Mouse (Mus musculus) hindbrain, embryonic 10.5 days (tissue): Measurements from ENCODE around the gene Apoh. TPM values are rescaled to one million over a fixed set of nuclear protein-coding genes. Genes with fewer than 3 reads are reported as not detected.

ENCODE experiments used
- DNase-seq: peaks from one replicate; pipeline ENCODE4 v3.0.0-alpha.2; 2017; ENCODE audit warnings: low spot score
- H3K27ac ChIP-seq: fragments of 300-500 bp; sonication (generic); 2 replicates; pipeline ENCODE4 v1.5.1; 2016; ENCODE audit warnings: mild to moderate bottlenecking, moderate library complexity
- H3K27me3 ChIP-seq: fragments of 300-500 bp; sonication (generic); 2 replicates; pipeline ENCODE4 v1.6.1; 2016; ENCODE audit warnings: mild to moderate bottlenecking; ENCODE audit not compliant: poor library complexity, insufficient read depth, severe bottlenecking
- H3K36me3 ChIP-seq: fragments of 300-500 bp; sonication (generic); 2 replicates; pipeline ENCODE4 v1.6.1; 2016; ENCODE audit warnings: mild to moderate bottlenecking, moderate library complexity
- H3K4me1 ChIP-seq: fragments of 300-500 bp; sonication (generic); replicated peaks from 2 replicates; pipeline ENCODE4 v1.6.1; 2016; ENCODE audit warnings: mild to moderate bottlenecking
- H3K4me3 ChIP-seq: fragments of 300-500 bp; sonication (generic); 2 replicates; pipeline ENCODE4 v1.5.1; 2016; ENCODE audit warnings: mild to moderate bottlenecking, moderate library complexity
- H3K9me3 ChIP-seq: fragments of 300-500 bp; sonication (generic); 2 replicates; pipeline ENCODE4 v1.6.1; 2016; ENCODE audit warnings: mild to moderate bottlenecking, moderate library complexity
- WGBS: fragments of 180-500 bp; shearing (Covaris S2); methylation state at CpG from one replicate; pipeline ENCODE4 v1.1.7; 2016; 5-methylcytosine and 5-hydroxymethylcytosine counted together
- polyA plus RNA-seq: library from polyadenylated mRNA; unstranded; fragments of >200 nt; fragmentation: Nextera tagmentation; extraction: Ambion mirVana; gene quantifications from 2 replicates; pipeline ENCODE4 v1.2.1, GENCODE M21; 2016

Apoh gene
- not detected in 2 replicates for polyA plus RNA-seq

DNA sequence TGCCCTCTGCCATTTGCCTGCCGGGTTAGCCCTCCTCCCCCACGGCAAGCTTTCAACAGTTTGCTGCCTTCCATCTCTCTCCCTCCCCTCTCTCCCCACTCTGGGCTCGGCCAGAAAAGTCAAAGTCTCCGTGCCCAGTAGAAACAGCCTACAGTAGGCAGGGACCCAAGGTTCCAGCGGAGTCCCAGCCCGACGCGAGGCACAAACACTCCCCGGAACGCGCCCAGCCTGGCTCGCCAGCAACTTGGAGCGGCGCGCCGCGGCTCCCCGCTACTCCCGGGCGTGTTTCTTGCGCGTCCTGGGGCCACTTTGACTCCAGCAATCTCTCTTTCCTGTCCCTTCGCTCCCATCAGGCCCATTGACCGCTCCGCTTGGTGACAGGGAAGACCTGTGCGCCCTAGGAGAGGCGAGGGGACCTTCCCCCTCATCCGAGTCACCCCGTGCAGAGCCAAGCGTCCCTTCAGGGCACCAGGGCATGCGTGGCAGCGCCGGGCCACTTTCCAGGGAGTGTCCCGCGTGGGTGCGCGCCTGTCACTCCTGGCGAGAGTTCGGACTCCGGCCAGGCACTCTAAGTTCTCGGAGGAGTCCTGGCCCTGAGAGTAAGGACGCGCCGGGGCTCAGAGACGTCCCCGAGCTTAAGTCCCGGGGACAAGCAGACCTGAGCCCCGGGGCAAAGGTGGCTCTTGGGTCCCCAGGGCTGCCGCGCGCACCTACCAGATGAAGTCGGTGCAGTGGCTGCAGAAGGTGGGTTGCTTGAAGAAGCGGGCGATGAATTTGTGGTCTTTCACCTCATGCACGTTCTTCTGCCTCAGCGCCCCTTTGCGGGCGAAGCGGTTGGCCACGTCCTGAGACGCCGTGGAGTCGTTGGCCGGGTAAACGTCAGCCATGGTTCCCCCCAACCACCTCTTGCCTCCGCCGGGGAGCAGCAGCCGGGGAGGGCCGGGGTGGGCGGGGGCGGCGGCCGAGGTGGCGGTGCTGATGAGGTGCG, at the start of gene Apoh:
Gene Apoh, plus strand, starts transcription at position 574 of the 988 bp plus-strand sequence.
- Histone ChIP-seq H3K4me1 (peaks cover 30% of the 10 kb centered on the region), H3K4me3 (peak within 1 kb of the TSS; percentile 76), H3K27me3 (peaks cover 55% of the 10 kb centered on the region), H3K36me3 (no peaks in the 10 kb centered on the region), H3K9me3 (no peaks in the 10 kb centered on the region), H3K27ac (peak within 1 kb of the TSS; percentile 91)
- WGBS, result under 1% methylated on average over 75 of the region's 75 CpGs
- DNase-seq, result peak; percentile 53

DNA sequence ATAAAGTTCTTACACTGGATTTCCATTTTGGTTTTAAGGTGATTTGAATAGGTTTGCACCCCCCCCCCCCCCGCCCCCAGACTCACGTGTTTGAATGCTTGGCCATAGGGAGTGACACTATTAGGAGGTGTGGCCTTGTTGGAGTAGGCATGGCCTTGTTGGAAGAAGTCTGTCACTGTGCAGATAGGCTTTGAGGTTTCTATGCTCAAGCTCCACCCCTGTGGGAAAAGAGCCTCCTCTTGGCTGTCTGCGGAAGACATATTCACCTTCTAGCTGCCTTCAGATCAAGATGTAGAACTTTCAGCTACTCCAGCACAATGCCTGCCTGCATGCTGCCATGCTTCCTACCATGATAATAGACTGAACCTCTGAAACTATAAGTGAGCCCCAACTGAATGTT, 49.3 kb upstream of the Apoh start:
- 0 out of 2 replicates have a peak, but pooled peaks cover 4% of the 10 kb centered on the region for H3K4me1 ChIP-seq
- WGBS, result 80% methylated on average over 3 of the region's 3 CpGs
- H3K27ac ChIP-seq, result no peak overlapping the region
- no peak for DNase-seq
- H3K4me3 ChIP-seq, result no peak overlapping the region
- H3K9me3 ChIP-seq, result no peaks in the 10 kb centered on the region
- H3K36me3 ChIP-seq, result no peaks in the 10 kb centered on the region
- no peaks in the 10 kb centered on the region for H3K27me3 ChIP-seq

DNA sequence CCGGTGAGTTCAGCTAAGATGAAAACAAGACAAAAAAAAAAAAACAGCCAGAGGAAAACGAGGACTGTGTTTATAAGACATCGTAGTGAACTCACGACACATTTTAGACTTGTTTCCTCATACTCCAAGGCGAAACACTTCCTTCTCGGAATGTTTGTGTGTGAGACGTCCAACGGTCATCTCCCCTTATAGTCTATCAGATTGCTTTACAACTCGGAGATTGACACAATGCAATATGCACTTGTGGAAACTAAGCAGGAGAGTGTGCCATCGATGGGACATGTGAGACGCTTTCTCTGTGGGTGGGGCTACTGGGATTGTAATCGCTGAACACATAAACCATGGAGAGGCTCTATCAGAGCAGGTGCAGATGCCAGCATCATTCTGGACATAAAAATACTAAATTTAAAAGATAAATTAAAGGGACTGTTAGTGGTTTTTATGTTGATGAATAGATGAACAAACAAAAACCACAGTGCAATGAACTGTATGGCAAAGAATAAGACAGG, 48.8 kb upstream of the Apoh start:
- WGBS, result 93% methylated on average over 12 of the region's 12 CpGs
- H3K27me3 ChIP-seq, result no peaks in the 10 kb centered on the region
- H3K36me3 ChIP-seq, result no peaks in the 10 kb centered on the region
- H3K4me1 ChIP-seq, result 0 out of 2 replicates have a peak, but pooled peaks cover 4% of the 10 kb centered on the region
- no peak overlapping the region for H3K27ac ChIP-seq
- H3K9me3 ChIP-seq, result no peaks in the 10 kb centered on the region
- H3K4me3 ChIP-seq, result no peak overlapping the region
- DNase-seq, result no peak

DNA sequence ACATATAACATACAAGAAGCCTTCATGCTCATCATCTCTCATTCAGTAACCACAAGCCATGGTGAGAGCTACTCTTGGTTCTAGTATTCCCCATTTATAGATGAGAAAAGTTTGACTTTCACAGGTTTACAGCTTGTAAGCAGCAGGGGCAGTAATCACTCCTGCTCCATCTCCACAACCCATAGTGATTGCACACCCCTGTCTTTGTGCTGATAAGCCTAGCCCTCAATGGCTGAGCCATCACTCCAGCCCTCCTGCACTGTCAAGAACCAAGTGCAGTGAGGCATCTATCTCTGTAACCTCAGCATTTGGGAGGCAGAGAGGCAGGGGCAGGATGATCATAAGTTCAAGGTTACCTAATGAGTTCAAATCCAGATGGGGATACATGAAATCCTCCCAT, 47.8 kb upstream of the Apoh start:
- Histone ChIP-seq H3K27me3 (no peaks in the 10 kb centered on the region), H3K36me3 (no peaks in the 10 kb centered on the region), H3K4me1 (0 out of 2 replicates have a peak, but pooled peaks cover 4% of the 10 kb centered on the region), H3K4me3 (no peak overlapping the region), H3K27ac (no peak overlapping the region), H3K9me3 (no peaks in the 10 kb centered on the region)
- no peak for DNase-seq

DNA sequence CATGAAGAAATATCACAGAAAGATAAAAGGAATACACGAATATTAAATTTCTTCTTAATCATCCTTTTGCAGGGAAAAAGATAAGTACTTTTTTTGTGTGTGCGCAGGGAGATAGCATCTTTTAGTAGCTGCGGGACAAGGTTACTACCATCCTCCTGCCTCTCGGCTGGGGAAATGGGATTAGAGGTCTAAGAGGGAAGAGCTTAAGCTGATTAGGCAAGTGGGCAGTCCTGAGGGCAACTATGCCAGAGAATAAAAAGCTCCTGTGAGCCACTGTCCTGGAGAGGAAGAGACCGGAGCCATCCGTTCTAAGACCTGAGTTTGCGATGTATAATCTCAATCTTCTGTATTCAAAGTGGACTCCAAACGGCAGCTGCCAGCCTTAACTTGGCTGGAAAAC, 45.2 kb upstream of the Apoh start:
- no peak overlapping the region for H3K4me3 ChIP-seq
- peaks cover 4% of the 10 kb centered on the region; the same call in 1 of the 2 replicates for H3K4me1 ChIP-seq
- no peak for DNase-seq
- no peak overlapping the region for H3K27ac ChIP-seq
- H3K9me3 ChIP-seq, result no peaks in the 10 kb centered on the region
- no peaks in the 10 kb centered on the region for H3K27me3 ChIP-seq
- no peaks in the 10 kb centered on the region for H3K36me3 ChIP-seq
- 62% methylated on average over 8 of the region's 8 CpGs for WGBS

DNA sequence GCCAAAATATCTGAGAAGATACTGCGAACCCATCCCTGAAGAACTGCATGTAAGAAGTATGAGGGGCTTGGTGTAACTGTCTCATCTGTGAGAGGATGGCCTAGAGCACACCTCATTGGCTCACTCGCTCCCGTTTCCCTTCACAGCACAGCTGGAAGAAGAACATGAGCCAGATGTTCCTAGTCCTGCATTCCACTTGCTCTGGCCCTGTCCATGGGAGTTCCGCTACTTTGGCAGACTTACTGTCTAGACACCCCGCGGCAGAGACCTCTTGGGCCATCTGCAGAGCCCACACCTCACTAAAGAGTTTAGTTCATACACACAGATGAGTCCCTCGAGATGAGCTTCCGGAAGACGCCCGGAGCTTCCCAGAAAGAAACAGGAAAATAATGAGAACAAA, 43.2 kb upstream of the Apoh start:
- Histone ChIP-seq H3K9me3 (no peaks in the 10 kb centered on the region), H3K27me3 (no peaks in the 10 kb centered on the region), H3K4me1 (peaks cover 4% of the 10 kb centered on the region; the same call in 1 of the 2 replicates), H3K36me3 (no peaks in the 10 kb centered on the region), H3K27ac (no peak overlapping the region), H3K4me3 (no peak overlapping the region)
- WGBS, result 84% methylated on average over 10 of the region's 10 CpGs
- no peak for DNase-seq

DNA sequence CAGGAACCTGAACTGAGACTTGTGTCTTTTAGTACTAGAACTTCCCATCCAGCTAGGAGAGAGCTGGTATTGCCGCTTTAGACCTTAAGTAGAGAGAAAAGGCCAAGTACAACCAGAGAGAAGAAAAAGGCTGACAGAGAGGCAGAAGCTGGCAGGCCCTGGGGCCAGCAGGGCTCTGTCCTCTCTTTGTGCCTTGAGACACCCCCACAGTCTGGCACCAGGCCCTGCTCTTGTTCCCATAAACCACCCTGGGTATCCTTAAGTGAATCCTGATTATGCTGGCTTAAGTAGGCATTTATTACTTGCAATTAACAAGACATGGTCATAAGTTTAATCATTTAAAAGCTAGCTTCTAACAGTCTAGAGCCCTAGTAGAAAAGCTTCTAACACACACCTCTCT, 42.7 kb upstream of the Apoh start:
- Histone ChIP-seq H3K9me3 (no peaks in the 10 kb centered on the region), H3K27me3 (no peaks in the 10 kb centered on the region), H3K4me1 (peaks cover 4% of the 10 kb centered on the region; the same call in 1 of the 2 replicates), H3K27ac (no peak overlapping the region), H3K4me3 (no peak overlapping the region), H3K36me3 (no peaks in the 10 kb centered on the region)
- no peak for DNase-seq
- WGBS, result 79% methylated on average over 1 of the region's 1 CpGs

DNA sequence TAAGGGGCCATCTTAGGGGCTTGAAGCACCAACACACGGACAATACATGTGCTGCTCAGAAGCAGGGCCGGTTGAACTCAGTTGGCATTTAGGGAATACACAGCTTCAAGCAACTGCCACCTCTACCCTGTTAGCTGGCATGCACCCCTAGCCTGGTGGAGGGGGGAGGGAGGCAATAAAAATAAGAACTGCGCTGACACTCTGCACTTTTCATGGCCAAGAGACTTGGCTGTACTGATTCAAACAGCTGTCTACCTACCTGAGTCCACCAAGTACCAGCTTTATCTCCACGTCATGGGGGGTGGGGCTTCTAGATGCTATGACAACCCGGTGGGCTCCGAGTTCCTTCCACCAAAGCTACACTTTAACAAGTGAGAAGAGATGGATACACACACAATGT, 42.1 kb upstream of the Apoh start:
- Histone ChIP-seq H3K4me3 (no peak overlapping the region), H3K27me3 (no peaks in the 10 kb centered on the region), H3K4me1 (peaks cover 4% of the 10 kb centered on the region; the same call in 1 of the 2 replicates), H3K36me3 (no peaks in the 10 kb centered on the region), H3K9me3 (no peaks in the 10 kb centered on the region), H3K27ac (no peak overlapping the region)
- no peak for DNase-seq
- WGBS, result 87% methylated on average over 6 of the region's 6 CpGs

DNA sequence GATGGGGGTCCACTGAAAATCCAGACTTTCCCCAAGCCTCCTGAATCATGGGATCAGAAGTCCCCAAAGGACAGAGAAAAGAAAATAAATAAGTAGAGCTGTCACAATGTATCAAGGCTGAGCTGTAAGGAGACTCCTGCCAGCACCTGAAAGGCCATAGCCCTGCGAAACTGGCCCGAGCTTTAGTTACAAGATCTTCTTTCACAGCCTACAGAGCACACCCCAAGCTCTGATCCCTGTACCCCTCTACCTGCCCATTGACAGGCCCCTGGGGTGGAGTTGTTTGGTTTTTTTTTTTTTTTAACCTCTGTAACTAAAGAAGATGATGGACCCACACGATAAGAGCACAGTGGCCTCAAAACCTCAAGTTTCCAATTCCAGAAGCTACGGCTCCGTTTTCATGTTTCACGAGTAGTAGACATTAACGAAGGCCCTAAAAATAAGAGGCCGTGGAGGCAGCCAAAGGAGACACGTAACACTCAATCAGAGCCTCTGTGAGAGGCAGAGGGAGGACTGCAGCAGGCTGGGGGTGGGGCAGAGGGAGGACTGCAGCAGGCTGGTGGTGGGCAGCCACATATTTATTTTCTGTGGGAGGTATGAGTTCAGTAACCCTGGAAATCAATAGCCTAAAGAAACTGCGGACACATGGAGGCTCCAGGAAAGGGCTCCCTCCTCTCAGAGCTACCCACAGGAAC, 41.2 kb upstream of the Apoh start:
- 77% methylated on average over 10 of the region's 10 CpGs for WGBS

GRCm38 (mm10) chr11:108303787-108304186, 39.4 kb upstream of the Apoh start:
- H3K9me3 ChIP-seq, result no peaks in the 10 kb centered on the region

More for the DNA sequence above, 41.2 kb upstream of the Apoh start:
- H3K27ac ChIP-seq, result no peak overlapping the region
- peaks cover 4% of the 10 kb centered on the region; the same call in 1 of the 2 replicates for H3K4me1 ChIP-seq
- H3K27me3 ChIP-seq, result no peaks in the 10 kb centered on the region
- DNase-seq, result no peak
- no peaks in the 10 kb centered on the region for H3K9me3 ChIP-seq
- H3K36me3 ChIP-seq, result no peaks in the 10 kb centered on the region
- no peak overlapping the region for H3K4me3 ChIP-seq

GRCm38 (mm10) chr11:108307258-108307657, 35.9 kb upstream of the Apoh start:
- H3K4me1 ChIP-seq, result no peaks in the 10 kb centered on the region
- no peak overlapping the region for H3K4me3 ChIP-seq
- no peaks in the 10 kb centered on the region for H3K27me3 ChIP-seq
- DNase-seq, result no peak
- H3K9me3 ChIP-seq, result no peaks in the 10 kb centered on the region
- WGBS, result 85% methylated on average over 7 of the region's 7 CpGs
- no peak overlapping the region for H3K27ac ChIP-seq
- H3K36me3 ChIP-seq, result no peaks in the 10 kb centered on the region

More at GRCm38 (mm10) chr11:108303787-108304186, 39.4 kb upstream of the Apoh start:
- Histone ChIP-seq H3K27ac (no peak overlapping the region), H3K36me3 (no peaks in the 10 kb centered on the region), H3K27me3 (no peaks in the 10 kb centered on the region), H3K4me3 (no peak overlapping the region), H3K4me1 (no peaks in the 10 kb centered on the region; the same call in 1 of the 2 replicates)
- DNase-seq, result no peak
- WGBS, result 97% methylated on average over 4 of the region's 4 CpGs

- Histone ChIP-seq H3K4me1 (no peaks in the 10 kb centered on the region), H3K27me3 (no peaks in the 10 kb centered on the region), H3K36me3 (no peaks in the 10 kb centered on the region), H3K4me3 (no peak overlapping the region), H3K9me3 (no peaks in the 10 kb centered on the region), H3K27ac (no peak overlapping the region)
- 93% methylated on average over 5 of the region's 5 CpGs for WGBS
- DNase-seq, result no peak
These were observed 34.9 kb upstream of the Apoh start for GRCm38 (mm10) chr11:108308253-108308652.
